Mouse (Mus musculus) forebrain, embryonic 11.5 days (tissue): ENCODE data around the gene Serping1. TPM values are rescaled to one million over a fixed set of nuclear protein-coding genes. Genes with fewer than 3 reads are reported as not detected.

ENCODE experiments used
- ATAC-seq: fragments of 200-750 bp; cut with Nextera tagmentation; replicated peaks from 2 replicates; pipeline ENCODE4 v1.8.0; 2017; ENCODE audit warnings: moderate TSS enrichment; ENCODE audit not compliant: low FRiP score
- DNase-seq: peaks from one replicate; pipeline ENCODE4 v3.0.0-alpha.2; 2017; ENCODE audit warnings: low spot score
- H3K27ac ChIP-seq: fragments of 300-500 bp; sonication (generic); 2 replicates; pipeline ENCODE4 v1.5.1; 2014; ENCODE audit warnings: low read depth, low read length
- H3K27me3 ChIP-seq: fragments of 300-500 bp; sonication (generic); 2 replicates; pipeline ENCODE4 v1.6.1; 2014; ENCODE audit warnings: mild to moderate bottlenecking, low read length, mixed read lengths; ENCODE audit not compliant: control insufficient read depth, insufficient read depth
- H3K36me3 ChIP-seq: fragments of 300-500 bp; sonication (generic); 2 replicates; pipeline ENCODE4 v1.6.1; 2014; ENCODE audit warnings: mild to moderate bottlenecking, low read length, moderate library complexity, mixed read lengths; ENCODE audit not compliant: control insufficient read depth, insufficient read depth
- H3K4me1 ChIP-seq: fragments of 300-500 bp; sonication (generic); replicated peaks from 2 replicates; pipeline ENCODE4 v1.6.1; 2014; ENCODE audit warnings: low read length, mixed read lengths; ENCODE audit not compliant: control insufficient read depth, insufficient read depth
- H3K4me2 ChIP-seq: fragments of 300-500 bp; sonication (generic); 2 replicates; pipeline ENCODE4 v1.6.1; 2014; ENCODE audit warnings: low read depth, mild to moderate bottlenecking, low read length, moderate library complexity, mixed read lengths; ENCODE audit not compliant: severe bottlenecking
- H3K4me3 ChIP-seq: fragments of 300-500 bp; sonication (generic); 2 replicates; pipeline ENCODE4 v1.5.1; 2014; ENCODE audit warnings: low read depth, low read length
- H3K9ac ChIP-seq: fragments of 300-500 bp; sonication (generic); 2 replicates; pipeline ENCODE4 v1.6.1; 2014; ENCODE audit warnings: low read length
- H3K9me3 ChIP-seq: fragments of 300-500 bp; sonication (generic); 2 replicates; pipeline ENCODE4 v1.6.1; 2016; ENCODE audit warnings: low read length, mixed read lengths; ENCODE audit not compliant: control insufficient read depth
- WGBS: fragments of 180-500 bp; shearing (Covaris S2); extraction: QIAGEN DNeasy Blood & Tissue Kit; methylation state at CpG from one replicate; pipeline ENCODE4 v1.1.7; 2014; 5-methylcytosine and 5-hydroxymethylcytosine counted together
- polyA plus RNA-seq: library from polyadenylated mRNA; unstranded; fragments of >200 nt; fragmentation: Nextera tagmentation; extraction: Ambion mirVana; gene quantifications from 2 replicates; pipeline ENCODE4 v1.2.1, GENCODE M21; 2014

The Serping1 gene
- polyA plus RNA-seq, 1 experiment from 2014 or later, result 30.4 TPM

GRCm38 (mm10) chr2:84792516-84792915 lies 17.3 kb upstream of the Serping1 start:
- Histone ChIP-seq H3K36me3 (no peaks in the 10 kb centered on the region), H3K27me3 (no peaks in the 10 kb centered on the region), H3K4me2 (no peak overlapping the region), H3K27ac (no peak overlapping the region), H3K4me3 (no peak overlapping the region), H3K9ac (no peak overlapping the region), H3K4me1 (no peaks in the 10 kb centered on the region), H3K9me3 (no peaks in the 10 kb centered on the region)
- DNase-seq, result no peak
- no peak for ATAC-seq
- 91% methylated on average over 3 of the region's 3 CpGs for WGBS

DNA sequence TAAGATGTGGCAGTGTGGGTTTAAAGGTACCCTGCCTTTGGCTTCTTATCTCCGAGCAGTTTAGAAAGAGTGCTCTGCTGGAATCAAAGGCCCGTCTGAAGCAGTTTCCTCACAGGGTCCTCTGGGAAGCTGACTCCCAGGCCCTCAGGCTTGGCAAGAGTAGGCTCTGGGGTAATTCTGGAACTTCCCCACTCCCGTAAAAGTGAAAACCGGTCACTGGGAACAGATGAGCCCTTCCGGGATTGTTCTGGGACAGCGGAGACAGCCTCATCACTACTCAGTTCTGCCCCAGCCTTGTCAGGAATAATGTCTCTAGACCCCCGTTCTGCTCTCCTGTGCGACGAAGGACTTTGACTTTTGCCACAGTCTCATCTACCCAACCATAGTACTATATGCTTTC lies 15.2 kb upstream of the Serping1 start:
- 53% methylated on average over 9 of the region's 9 CpGs for WGBS
- DNase-seq, result no peak
- Histone ChIP-seq H3K4me3 (no peak overlapping the region), H3K9ac (no peak overlapping the region), H3K4me1 (no peaks in the 10 kb centered on the region), H3K9me3 (no peaks in the 10 kb centered on the region), H3K27me3 (no peaks in the 10 kb centered on the region), H3K36me3 (no peaks in the 10 kb centered on the region), H3K4me2 (no peak overlapping the region), H3K27ac (no peak overlapping the region)
- ATAC-seq, result no peak

GRCm38 (mm10) chr2:84788316-84788715 lies 13.1 kb upstream of the Serping1 start:
- no peaks in the 10 kb centered on the region for H3K36me3 ChIP-seq
- no peaks in the 10 kb centered on the region for H3K4me1 ChIP-seq
- no peak overlapping the region for H3K4me2 ChIP-seq
- no peaks in the 10 kb centered on the region for H3K27me3 ChIP-seq
- H3K9me3 ChIP-seq, result no peaks in the 10 kb centered on the region
- DNase-seq (no peak), ATAC-seq (no peak)
- no peak overlapping the region for H3K27ac ChIP-seq
- no peak overlapping the region for H3K4me3 ChIP-seq
- 80% methylated on average over 3 of the region's 3 CpGs for WGBS
- no peak overlapping the region for H3K9ac ChIP-seq

DNA sequence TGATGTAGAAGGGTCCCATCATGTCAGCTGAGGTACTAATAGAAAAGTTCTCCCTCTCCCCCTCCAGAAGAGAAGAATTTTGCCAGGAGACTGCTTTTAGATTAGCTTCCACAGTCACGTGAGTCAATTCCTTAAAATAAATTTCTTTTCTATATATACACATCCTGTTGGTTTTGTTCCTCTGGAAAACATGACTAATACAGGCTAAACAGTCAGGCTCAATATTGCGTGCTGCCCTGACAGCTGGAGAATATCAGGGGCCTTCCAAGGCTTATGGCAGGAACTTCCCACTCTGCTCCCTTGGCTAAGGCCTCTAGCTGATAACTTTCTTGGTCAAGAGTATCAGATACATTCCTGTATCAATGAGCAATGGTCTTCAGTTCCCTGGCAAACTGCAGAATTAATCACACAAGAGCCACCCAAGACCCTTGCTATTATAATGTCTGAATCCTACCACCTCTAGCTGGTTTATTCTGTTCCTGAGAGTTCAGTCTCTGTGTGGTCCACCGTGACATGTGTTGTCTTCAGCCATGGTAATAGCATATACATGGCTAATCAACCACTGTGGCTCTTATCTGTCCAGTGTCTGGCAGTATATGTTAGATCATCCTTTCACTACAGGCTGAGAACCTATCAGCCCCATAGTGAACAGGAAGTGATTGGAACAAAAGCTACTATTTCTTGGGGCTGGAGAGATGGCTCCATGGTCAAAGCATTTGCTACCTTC lies 8.8 kb upstream of the Serping1 start:
- H3K9ac ChIP-seq, result no peak overlapping the region
- ATAC-seq, result no peak
- H3K27ac ChIP-seq, result no peak overlapping the region
- DNase-seq, result no peak
- 94% methylated on average over 3 of the region's 3 CpGs for WGBS
- no peaks in the 10 kb centered on the region for H3K27me3 ChIP-seq
- no peak overlapping the region for H3K4me3 ChIP-seq
- no peaks in the 10 kb centered on the region for H3K9me3 ChIP-seq
- H3K4me2 ChIP-seq, result no peak overlapping the region
- H3K36me3 ChIP-seq, result no peaks in the 10 kb centered on the region
- H3K4me1 ChIP-seq, result no peaks in the 10 kb centered on the region

GRCm38 (mm10) chr2:84783315-84783714 lies 8.1 kb upstream of the Serping1 start:
- no peak for ATAC-seq
- Histone ChIP-seq H3K36me3 (no peaks in the 10 kb centered on the region), H3K9ac (no peak overlapping the region), H3K27me3 (no peaks in the 10 kb centered on the region), H3K9me3 (no peaks in the 10 kb centered on the region), H3K4me2 (no peak overlapping the region), H3K4me3 (no peak overlapping the region), H3K27ac (no peak overlapping the region), H3K4me1 (no peaks in the 10 kb centered on the region)
- no peak for DNase-seq
- 90% methylated on average over 1 of the region's 1 CpGs for WGBS

DNA sequence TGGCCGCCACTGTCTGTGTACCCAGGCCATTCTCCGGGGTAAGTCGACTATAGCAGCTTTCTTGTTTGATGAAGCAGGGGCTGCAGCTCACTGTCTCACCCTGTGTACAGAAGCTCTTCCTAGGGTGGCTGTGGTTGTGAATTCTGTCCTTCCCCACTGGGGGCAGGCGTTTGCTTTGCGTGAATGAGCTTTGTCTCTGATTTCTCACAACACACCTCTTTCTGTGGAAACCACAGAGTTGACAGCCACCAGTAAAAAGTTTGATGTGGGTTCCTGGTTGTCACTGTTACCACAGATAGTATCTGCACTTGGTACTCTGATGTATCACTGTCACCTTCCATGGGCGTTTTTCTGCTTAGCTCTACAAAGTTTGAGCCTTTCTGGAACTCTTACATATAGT lies 4.0 kb upstream of the Serping1 start:
- H3K4me3 ChIP-seq, result no peak overlapping the region
- no peaks in the 10 kb centered on the region for H3K9me3 ChIP-seq
- no peaks in the 10 kb centered on the region for H3K36me3 ChIP-seq
- DNase-seq (no peak), ATAC-seq (no peak)
- WGBS, result 61% methylated on average over 6 of the region's 6 CpGs
- H3K4me2 ChIP-seq, result no peak overlapping the region
- no peak overlapping the region for H3K27ac ChIP-seq
- no peak overlapping the region for H3K9ac ChIP-seq
- no peaks in the 10 kb centered on the region for H3K27me3 ChIP-seq
- H3K4me1 ChIP-seq, result peaks cover 7% of the 10 kb centered on the region

- Histone ChIP-seq H3K4me2 (no peak overlapping the region), H3K36me3 (no peaks in the 10 kb centered on the region), H3K27me3 (no peaks in the 10 kb centered on the region), H3K27ac (no peak overlapping the region), H3K4me1 (peaks cover 9% of the 10 kb centered on the region), H3K9ac (no peak overlapping the region), H3K9me3 (no peaks in the 10 kb centered on the region), H3K4me3 (no peak overlapping the region)
- ATAC-seq, result no peak
- DNase-seq, result no peak
- 63% methylated on average over 3 of the region's 3 CpGs for WGBS
Measured at GRCm38 (mm10) chr2:84777706-84778105, 2.5 kb upstream of the Serping1 start.

GRCm38 (mm10) chr2:84775665-84776064 lies 421 bp upstream of the Serping1 start:
- Histone ChIP-seq H3K4me3 (no peak overlapping the region), H3K9ac (no peak overlapping the region), H3K4me1 (peaks cover 9% of the 10 kb centered on the region), H3K4me2 (no peak overlapping the region), H3K9me3 (no peaks in the 10 kb centered on the region), H3K27ac (peak overlapping the region; percentile 79; the same call in 1 of the 2 replicates), H3K27me3 (no peaks in the 10 kb centered on the region), H3K36me3 (no peaks in the 10 kb centered on the region)
- ATAC-seq (no peak), DNase-seq (no peak)
- WGBS, result 81% methylated on average over 6 of the region's 6 CpGs

DNA sequence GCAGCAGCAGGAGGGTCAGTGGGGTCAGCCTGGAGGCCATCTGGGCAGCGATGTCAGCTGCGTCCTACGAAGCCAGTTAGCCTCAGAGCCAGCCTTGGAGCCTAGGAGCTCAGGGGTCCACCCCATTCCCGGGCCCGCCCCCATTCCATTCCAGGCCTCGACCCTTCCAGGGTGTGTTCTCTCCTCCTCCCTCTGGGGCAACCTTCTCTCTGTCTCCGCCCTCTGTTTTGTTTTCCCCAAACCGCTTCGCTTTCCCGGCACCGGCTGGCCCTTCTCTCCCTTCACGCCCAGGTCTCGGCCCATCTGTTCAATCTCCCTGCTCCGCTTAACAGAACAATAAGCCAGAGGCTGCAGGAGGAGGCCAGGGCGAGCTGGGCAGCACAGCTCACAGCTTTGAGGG lies 493 bp downstream of the Serping1 start:
- WGBS, result 1% methylated on average over 15 of the region's 15 CpGs
- Histone ChIP-seq H3K27ac (peak overlapping the region; percentile 79), H3K9me3 (no peaks in the 10 kb centered on the region), H3K27me3 (no peaks in the 10 kb centered on the region), H3K4me3 (peak overlapping the region; percentile 22), H3K4me1 (peaks cover 9% of the 10 kb centered on the region), H3K36me3 (no peaks in the 10 kb centered on the region), H3K9ac (peak overlapping the region; percentile 56), H3K4me2 (peak overlapping the region; percentile 54)
- DNase-seq (peak; percentile 83), ATAC-seq (peak; percentile 95)
